Mouse (Mus musculus) embryonic facial prominence, embryonic 11.5 days (tissue): Measurements from ENCODE around the gene Oprl1. TPM values are rescaled to one million over a fixed set of nuclear protein-coding genes. Genes with fewer than 3 reads are reported as not detected.
A peak's percentile ranks its signal among the peaks of the same experiment; 100 is the strongest.

ENCODE experiments used
- ATAC-seq: fragments of 200-750 bp; cut with Nextera tagmentation; replicated peaks from 2 replicates; pipeline ENCODE4 v1.8.0; 2017; ENCODE audit warnings: low read depth; ENCODE audit not compliant: insufficient number of reproducible peaks, low FRiP score, low TSS enrichment
- DNase-seq: peaks from one replicate; pipeline ENCODE4 v3.0.0-alpha.2; 2015; ENCODE audit warnings: low spot score
- H3K27ac ChIP-seq: fragments of 300-500 bp; sonication (generic); replicated peaks from 2 replicates; pipeline ENCODE4 v1.5.1; 2014; ENCODE audit warnings: mild to moderate bottlenecking, low read depth, low read length, control low read depth
- H3K27me3 ChIP-seq: fragments of 300-500 bp; sonication (generic); 2 replicates; pipeline ENCODE4 v1.6.1; 2014; ENCODE audit warnings: mild to moderate bottlenecking, low read length, moderate library complexity, mixed read lengths; ENCODE audit not compliant: control insufficient read depth, insufficient read depth
- H3K36me3 ChIP-seq: fragments of 300-500 bp; sonication (generic); replicated peaks from 2 replicates; pipeline ENCODE4 v1.6.1; 2014; ENCODE audit warnings: low read depth, mild to moderate bottlenecking, low read length, moderate library complexity, mixed read lengths; ENCODE audit not compliant: control insufficient read depth, insufficient read depth
- H3K4me1 ChIP-seq: fragments of 300-500 bp; sonication (generic); 2 replicates; pipeline ENCODE4 v1.6.1; 2014; ENCODE audit warnings: low read length, mixed read lengths; ENCODE audit not compliant: control insufficient read depth, insufficient read depth
- H3K4me2 ChIP-seq: fragments of 300-500 bp; sonication (generic); 2 replicates; pipeline ENCODE4 v1.6.1; 2014; ENCODE audit warnings: low read depth, mild to moderate bottlenecking, control low read depth, low read length, moderate library complexity
- H3K4me3 ChIP-seq: fragments of 300-500 bp; sonication (generic); 2 replicates; pipeline ENCODE4 v1.5.1; 2014; ENCODE audit warnings: low read depth, low read length, control low read depth
- H3K9ac ChIP-seq: fragments of 300-500 bp; sonication (generic); replicated peaks from 2 replicates; pipeline ENCODE4 v1.6.1; 2014; ENCODE audit warnings: mild to moderate bottlenecking, control low read depth, low read length
- H3K9me3 ChIP-seq: fragments of 300-500 bp; sonication (generic); replicated peaks from 2 replicates; pipeline ENCODE4 v1.6.1; 2016; ENCODE audit warnings: mild to moderate bottlenecking, low read length, inconsistent platforms, mixed read lengths; ENCODE audit not compliant: control insufficient read depth
- WGBS: fragments of 180-500 bp; shearing (Covaris S2); extraction: QIAGEN DNeasy Blood & Tissue Kit; methylation state at CpG from one replicate; pipeline ENCODE4 v1.1.7; 2014; 5-methylcytosine and 5-hydroxymethylcytosine counted together
- polyA plus RNA-seq: library from polyadenylated mRNA; unstranded; fragments of >200 nt; fragmentation: Nextera tagmentation; extraction: Ambion mirVana; gene quantifications from 2 replicates; pipeline ENCODE4 v1.2.1, GENCODE M21; 2014

The Oprl1 gene
- polyA plus RNA-seq, 1 experiment from 2014 or later: 4.6 TPM

GRCm38 (mm10) chr2:181676424-181676823 lies 38.4 kb upstream of the Oprl1 start:
- no peak overlapping the region for H3K9ac ChIP-seq
- H3K9me3 ChIP-seq: no peaks in the 10 kb centered on the region
- peaks cover 14% of the 10 kb centered on the region for H3K27me3 ChIP-seq
- H3K36me3 ChIP-seq: no peaks in the 10 kb centered on the region
- peak; percentile 57 for DNase-seq
- no peak overlapping the region for H3K27ac ChIP-seq
- no peak overlapping the region for H3K4me3 ChIP-seq
- 51% methylated on average over 2 of the region's 2 CpGs for WGBS
- H3K4me1 ChIP-seq: no peaks in the 10 kb centered on the region; the same call in 1 of the 2 replicates
- H3K4me2 ChIP-seq: no peak overlapping the region
- no peak for ATAC-seq

GRCm38 (mm10) chr2:181677096-181677754 lies 37.6 kb upstream of the Oprl1 start:
- H3K36me3 ChIP-seq: no peaks in the 10 kb centered on the region
- 57% methylated on average over 5 of the region's 5 CpGs for WGBS
- DNase-seq (no peak), ATAC-seq (no peak)
- H3K27me3 ChIP-seq: peaks cover 6% of the 10 kb centered on the region
- H3K9me3 ChIP-seq: no peaks in the 10 kb centered on the region
- H3K27ac ChIP-seq: no peak overlapping the region
- H3K9ac ChIP-seq: no peak overlapping the region
- no peaks in the 10 kb centered on the region; the same call in 1 of the 2 replicates for H3K4me1 ChIP-seq
- H3K4me3 ChIP-seq: no peak overlapping the region
- H3K4me2 ChIP-seq: no peak overlapping the region

- H3K4me3 ChIP-seq: no peak overlapping the region
- 58% methylated on average over 3 of the region's 3 CpGs for WGBS
- H3K4me1 ChIP-seq: no peaks in the 10 kb centered on the region; the same call in 1 of the 2 replicates
- DNase-seq (no peak), ATAC-seq (no peak)
- peaks cover under 1% of the 10 kb centered on the region for H3K27me3 ChIP-seq
- H3K9ac ChIP-seq: no peak overlapping the region
- no peak overlapping the region for H3K4me2 ChIP-seq
- H3K9me3 ChIP-seq: no peaks in the 10 kb centered on the region
- no peak overlapping the region for H3K27ac ChIP-seq
- no peaks in the 10 kb centered on the region for H3K36me3 ChIP-seq
Observed at GRCm38 (mm10) chr2:181677755-181678098, 37.1 kb upstream of the Oprl1 start.

- H3K36me3 ChIP-seq: no peaks in the 10 kb centered on the region
- no peaks in the 10 kb centered on the region; the same call in 1 of the 2 replicates for H3K4me1 ChIP-seq
- no peak overlapping the region for H3K4me2 ChIP-seq
- no peak overlapping the region for H3K27ac ChIP-seq
- ATAC-seq (peak; percentile 69), DNase-seq (peak; percentile 87)
- no peaks in the 10 kb centered on the region for H3K27me3 ChIP-seq
- no peaks in the 10 kb centered on the region for H3K9me3 ChIP-seq
- no peak overlapping the region for H3K4me3 ChIP-seq
- no peak overlapping the region for H3K9ac ChIP-seq
- 39% methylated on average over 1 of the region's 1 CpGs for WGBS
Observed at GRCm38 (mm10) chr2:181678780-181679179, 36.0 kb upstream of the Oprl1 start.

- Histone ChIP-seq H3K9ac (peak within 1 kb of the TSS; percentile 87), H3K4me1 (no peaks in the 10 kb centered on the region; the same call in 1 of the 2 replicates), H3K4me2 (peak within 1 kb of the TSS; percentile 91), H3K36me3 (no peaks in the 10 kb centered on the region), H3K4me3 (peak within 1 kb of the TSS; percentile 62), H3K9me3 (no peaks in the 10 kb centered on the region), H3K27ac (peak within 1 kb of the TSS; percentile 44; the same call in 1 of the 2 replicates), H3K27me3 (no peaks in the 10 kb centered on the region)
- ATAC-seq: peak; percentile 46
- WGBS: under 1% methylated on average over 54 of the region's 69 CpGs
- DNase-seq: peak; percentile 82
Observed at GRCm38 (mm10) chr2:181679951-181680715, 34.7 kb upstream of the Oprl1 start, which contains the start of gene Tcea2. TSS of gene Tcea2 (plus strand) at chr2:181680310.

GRCm38 (mm10) chr2:181680716-181681117 lies 34.1 kb upstream of the Oprl1 start:
- no peak overlapping the region for H3K27ac ChIP-seq

GRCm38 (mm10) chr2:181681978-181682377 lies 32.8 kb upstream of the Oprl1 start:
- no peak overlapping the region for H3K4me3 ChIP-seq
- H3K4me1 ChIP-seq: no peaks in the 10 kb centered on the region
- DNase-seq (no peak), ATAC-seq (no peak)
- no peaks in the 10 kb centered on the region for H3K9me3 ChIP-seq
- no peak overlapping the region for H3K4me2 ChIP-seq
- WGBS: 83% methylated on average over 1 of the region's 1 CpGs
- H3K27ac ChIP-seq: no peak overlapping the region
- H3K9ac ChIP-seq: no peak overlapping the region
- H3K27me3 ChIP-seq: no peaks in the 10 kb centered on the region
- H3K36me3 ChIP-seq: no peaks in the 10 kb centered on the region; the same call in 1 of the 2 replicates

More at GRCm38 (mm10) chr2:181680716-181681117, 34.1 kb upstream of the Oprl1 start:
- DNase-seq (no peak), ATAC-seq (peak; percentile 5; the same call in 1 of the 2 replicates)
- WGBS: 11% methylated on average over 7 of the region's 7 CpGs
- no peaks in the 10 kb centered on the region for H3K4me1 ChIP-seq
- H3K4me3 ChIP-seq: peak overlapping the region; percentile 62
- H3K27me3 ChIP-seq: no peaks in the 10 kb centered on the region
- H3K36me3 ChIP-seq: no peaks in the 10 kb centered on the region; the same call in 1 of the 2 replicates
- no peaks in the 10 kb centered on the region for H3K9me3 ChIP-seq
- peak overlapping the region; percentile 91 for H3K4me2 ChIP-seq
- H3K9ac ChIP-seq: peak overlapping the region; percentile 87

GRCm38 (mm10) chr2:181683381-181683780 lies 31.4 kb upstream of the Oprl1 start:
- H3K27ac ChIP-seq: no peak overlapping the region
- no peak overlapping the region for H3K4me3 ChIP-seq
- 69% methylated on average over 4 of the region's 4 CpGs for WGBS
- ATAC-seq (no peak), DNase-seq (no peak)
- no peaks in the 10 kb centered on the region for H3K9me3 ChIP-seq
- no peaks in the 10 kb centered on the region for H3K27me3 ChIP-seq
- no peak overlapping the region for H3K4me2 ChIP-seq
- H3K9ac ChIP-seq: no peak overlapping the region
- H3K4me1 ChIP-seq: no peaks in the 10 kb centered on the region
- no peaks in the 10 kb centered on the region; the same call in 1 of the 2 replicates for H3K36me3 ChIP-seq
